Mouse (Mus musculus) lung, postnatal 25 days (tissue): ENCODE measurements around the gene Apbb2.

ENCODE experiments used
- DNase-seq: peaks from one replicate; pipeline ENCODE4 v3.0.0; 2022; ENCODE audit warnings: low spot score

Apbb2 gene

DNA sequence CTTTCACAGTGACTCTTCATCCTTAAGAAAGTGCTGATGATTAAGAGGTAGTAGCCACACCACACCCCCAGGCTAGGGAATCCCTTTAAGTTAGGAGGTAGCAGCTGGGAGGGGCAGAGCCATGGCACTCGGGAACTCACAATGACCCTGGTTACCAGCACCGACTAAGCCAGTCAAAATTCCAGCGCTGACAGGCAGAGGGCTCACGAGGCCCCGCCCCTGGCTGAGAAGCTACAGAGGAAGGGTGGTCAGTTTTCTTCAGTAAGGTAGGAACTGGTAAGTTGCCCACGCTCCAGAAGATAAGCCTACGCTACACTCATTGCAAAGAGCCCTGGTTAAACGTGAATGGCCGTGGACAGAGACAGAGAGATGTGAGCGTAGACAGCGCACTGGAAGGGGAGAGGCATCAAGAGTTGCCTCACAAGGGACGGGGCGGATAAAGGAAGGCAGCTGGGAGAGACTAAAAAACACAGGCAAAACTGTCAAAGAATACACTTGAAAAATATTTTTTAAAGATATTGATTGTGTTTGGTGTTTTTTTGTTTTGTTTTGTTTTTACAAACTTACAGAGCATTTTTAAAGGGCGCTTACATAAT, 100.1 kb downstream of the Apbb2 start:
- no peak for DNase-seq

DNA sequence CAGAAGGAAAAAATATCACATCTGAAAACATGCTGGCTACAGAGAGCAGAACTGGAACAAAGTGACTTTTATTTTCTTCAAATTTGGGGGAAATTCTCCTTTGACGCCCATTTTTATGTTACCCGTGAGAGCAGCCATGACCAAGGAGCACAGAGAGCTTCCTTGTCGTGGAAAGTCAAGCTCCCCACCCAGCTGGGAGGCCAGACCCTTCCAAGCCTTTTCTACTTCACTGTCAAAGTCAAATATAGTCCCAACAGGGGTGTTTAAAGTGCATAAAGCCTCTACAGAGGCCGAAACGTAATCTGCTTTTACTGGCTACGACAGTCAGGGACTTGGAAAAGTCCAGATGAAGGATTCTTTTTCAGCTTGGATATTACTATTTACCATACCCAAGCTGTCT, 101.1 kb downstream of the Apbb2 start:
- DNase-seq: no peak

DNA sequence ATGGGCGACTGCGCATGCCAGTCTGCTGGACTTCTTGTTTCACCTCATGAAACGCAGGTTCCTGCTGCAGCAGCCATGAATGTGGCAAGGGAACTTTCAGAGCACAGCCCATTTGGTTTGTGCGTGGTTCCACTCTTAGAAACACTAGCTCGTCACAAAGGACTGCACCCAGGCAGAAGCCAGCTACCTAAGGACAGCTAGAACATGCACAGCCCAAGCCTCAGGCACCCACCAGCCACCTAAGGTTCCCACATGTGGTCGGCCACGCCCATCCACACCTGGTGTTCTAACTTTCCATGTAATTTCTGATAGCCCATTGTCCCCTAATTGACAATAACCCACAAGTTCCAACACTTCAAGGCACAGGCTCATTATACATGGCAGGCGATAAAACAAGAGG, 102.3 kb downstream of the Apbb2 start:
- no peak for DNase-seq

DNA sequence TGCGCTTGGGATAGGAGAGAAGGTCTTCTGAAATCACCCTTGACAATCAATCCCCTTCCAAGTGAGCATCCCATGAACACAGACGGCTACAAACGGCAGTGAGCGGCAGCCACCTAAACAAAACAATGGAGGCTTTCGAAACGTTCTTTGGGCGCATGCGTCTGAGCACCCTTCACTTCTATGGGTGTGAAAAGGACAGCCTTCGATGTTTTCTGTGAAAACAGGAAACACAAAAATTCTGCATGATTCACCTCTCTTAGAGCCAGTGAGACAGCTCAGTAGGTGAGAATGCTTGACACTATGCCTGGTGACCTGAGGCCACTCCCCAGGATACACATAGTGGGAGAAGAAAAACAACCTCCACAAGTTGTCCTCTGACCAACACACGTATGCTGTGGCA, 103.3 kb downstream of the Apbb2 start:
- no peak for DNase-seq

DNA sequence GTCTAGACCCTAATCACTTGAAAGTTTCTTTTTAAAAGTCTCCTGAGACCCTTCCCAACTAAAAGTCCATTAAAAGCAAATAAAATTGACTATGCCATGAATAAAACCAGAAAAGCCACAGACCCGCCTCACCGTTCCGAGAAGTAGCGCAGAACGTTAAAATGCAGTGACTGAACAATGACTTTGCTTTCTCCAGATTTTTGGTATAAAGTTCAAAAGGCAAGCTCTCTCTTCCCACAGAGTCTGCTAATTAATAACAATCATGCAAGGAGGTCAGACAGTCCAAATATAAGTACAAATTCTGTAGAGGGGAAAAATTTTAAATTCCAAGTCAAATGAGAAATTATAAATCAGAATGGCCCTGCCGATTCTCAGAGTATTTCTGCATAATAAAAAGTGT, 103.9 kb downstream of the Apbb2 start:
- no peak for DNase-seq

DNA sequence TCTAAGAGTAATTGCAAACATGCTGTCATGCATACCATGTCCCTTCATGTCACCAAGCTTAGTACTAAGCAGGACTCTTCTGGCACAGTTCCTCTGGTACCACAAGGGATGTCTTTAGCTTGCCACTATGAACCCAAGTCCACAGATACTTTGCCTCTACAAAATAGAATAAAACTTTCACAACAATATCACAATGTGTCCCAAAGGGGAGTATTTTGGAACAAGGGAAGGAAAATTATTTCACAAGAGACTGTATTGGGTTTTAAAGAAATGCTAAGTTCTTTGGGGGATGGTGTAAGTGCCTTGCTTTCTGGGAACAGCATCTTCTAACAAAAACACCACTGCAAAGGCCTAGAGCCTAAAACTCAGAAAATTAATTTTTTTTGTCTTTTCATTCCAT, 105.2 kb downstream of the Apbb2 start:
- DNase-seq: no peak

DNA sequence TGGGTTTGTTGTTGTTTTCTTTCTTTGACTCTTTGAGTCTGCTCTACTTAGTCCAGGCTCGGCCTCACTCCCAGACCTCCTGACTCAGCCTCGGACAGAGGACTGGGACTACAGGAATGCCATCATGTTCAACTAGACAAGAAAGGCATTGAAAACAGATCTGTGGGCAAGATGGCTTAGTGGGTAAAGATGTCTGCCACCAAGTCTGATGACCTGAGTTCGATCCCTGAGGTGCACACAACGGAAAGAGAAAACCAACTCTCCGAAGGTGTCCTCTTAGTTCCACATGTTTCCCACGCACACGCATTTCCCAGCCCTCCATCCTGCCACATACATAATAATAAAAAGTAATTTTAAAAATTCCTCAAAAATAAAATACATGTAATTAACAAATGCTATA, 106.1 kb downstream of the Apbb2 start:
- no peak for DNase-seq

DNA sequence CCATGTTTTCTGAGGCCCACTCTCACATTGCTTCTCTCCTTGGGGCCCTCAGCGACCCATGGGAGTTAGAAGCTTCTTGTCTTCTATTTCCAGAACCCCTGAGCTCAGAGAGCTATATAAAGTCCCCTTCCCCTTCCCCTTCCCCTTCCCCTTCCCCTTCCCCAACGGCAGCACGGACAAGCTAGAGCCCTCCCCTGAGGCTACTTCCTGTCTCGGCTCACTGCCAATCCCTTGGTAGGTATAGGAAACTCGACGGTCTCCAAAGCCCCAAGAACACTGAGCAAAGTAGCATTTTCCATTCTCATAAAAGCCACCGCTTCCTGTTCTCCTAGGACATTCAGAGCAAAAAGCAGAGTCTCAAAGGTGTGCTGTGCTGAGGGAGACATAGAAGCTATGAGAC, 107.9 kb downstream of the Apbb2 start:
- no peak for DNase-seq

DNA sequence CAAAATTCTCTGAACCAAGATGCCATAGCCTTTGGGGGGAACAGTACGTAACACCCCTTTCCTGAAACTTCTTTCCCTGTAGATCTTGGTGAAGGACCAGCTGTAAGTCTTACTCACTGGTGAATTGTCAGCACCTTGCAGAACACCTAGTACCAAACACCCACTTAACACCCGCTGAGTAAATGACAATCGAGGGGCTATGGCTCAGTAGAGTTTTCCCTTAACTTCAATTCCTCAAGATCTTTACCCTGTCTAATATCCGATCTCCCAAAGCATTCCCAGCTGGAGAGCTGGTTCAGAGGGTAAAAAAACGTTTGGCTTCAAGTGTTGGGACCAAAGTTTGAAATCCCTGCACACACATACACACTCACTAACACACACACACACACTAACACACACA, 109.4 kb downstream of the Apbb2 start:
- no peak for DNase-seq

DNA sequence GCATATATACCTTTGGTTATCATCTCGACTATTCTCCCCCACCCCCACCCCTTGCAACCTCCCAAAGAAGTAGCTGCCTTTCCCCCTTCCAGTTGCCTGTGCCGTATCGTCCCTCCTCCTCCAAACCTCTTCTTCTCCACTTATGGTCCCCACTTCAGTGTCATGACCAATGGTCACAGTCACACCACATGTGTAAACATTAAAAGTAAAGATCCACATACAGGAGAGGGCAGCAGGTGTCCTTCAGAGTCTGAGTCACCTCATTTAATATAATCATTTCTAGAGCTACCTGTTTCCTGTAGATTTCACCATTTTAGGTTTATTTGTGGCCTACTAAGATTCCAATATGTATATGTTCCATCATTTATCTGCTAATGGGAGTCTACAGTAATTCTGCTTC, 113.0 kb downstream of the Apbb2 start:
- no peak for DNase-seq

DNA sequence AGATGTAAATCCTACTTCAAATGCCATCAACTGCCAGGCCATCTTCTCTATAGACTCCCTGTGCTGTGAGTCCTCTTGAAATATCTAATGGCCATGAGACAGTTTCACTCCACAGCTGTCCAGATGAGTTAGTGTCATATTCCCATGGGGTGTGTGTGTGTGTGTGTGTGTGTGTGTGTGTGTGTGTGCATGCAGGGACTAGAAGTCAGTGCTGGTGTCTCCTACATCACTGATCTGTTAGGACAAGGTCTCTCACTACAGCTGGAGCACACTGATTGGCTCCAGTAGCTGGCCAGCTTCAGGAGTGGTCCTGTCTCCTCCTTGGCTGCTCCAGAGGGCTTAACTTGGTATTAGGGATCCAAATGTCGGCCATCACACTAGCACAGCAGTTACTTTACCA, 113.5 kb downstream of the Apbb2 start:
- no peak for DNase-seq

DNA sequence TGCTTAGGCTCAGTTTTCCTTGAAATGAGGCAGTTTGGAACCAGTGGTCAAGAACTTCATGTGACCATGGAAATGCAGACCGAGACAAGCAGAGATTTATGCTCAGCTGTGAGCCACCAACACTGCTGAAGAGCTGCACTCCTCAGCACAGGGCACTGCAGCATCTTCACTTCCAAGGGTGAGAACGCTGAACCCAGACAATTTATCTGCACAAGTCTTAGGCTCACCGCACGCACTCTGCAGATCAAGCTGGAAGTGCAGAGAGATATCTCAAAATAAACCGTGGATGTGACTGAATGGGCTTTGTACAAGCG, 114.2 kb downstream of the Apbb2 start:
- DNase-seq: no peak

DNA sequence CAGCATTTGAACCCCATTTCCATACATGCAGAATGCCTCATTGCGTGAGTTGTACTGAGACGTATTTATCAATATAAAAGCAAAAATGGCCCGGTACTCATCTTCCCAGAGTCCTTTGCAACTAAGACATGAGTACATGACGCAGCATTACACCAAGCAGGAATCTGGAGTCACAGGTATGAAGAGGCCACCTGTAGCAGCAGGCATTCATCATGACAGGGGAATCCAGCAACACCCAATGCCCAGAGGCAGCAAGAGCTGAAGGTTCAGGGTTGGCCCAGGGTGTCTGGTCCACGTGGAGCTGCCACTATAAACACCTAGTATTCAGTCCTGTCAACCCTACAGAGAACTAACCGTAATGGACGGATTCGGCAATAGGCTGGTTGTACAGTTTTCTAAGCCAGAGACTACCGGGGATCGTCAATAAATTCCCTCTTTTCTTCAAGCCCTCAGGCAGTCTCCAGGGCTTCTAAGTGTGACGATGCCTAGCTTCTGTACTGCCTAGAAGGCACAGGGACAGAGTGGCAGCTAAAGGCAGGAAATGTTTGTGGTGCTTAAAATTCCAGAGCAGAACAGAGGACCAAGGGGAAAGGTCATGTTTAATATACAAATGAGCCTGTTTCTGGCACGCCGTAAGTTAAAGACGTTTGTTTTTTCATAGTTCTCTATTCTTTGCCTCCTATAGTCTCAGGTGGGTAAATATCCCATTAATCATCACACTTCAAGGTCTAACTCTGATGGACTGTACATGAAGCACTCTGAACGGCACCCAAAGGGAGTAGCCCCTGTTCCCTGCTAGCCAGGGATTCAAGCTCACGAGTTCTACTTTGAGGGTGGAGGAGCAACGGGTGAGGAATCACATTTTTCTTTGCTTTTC, 114.8 kb downstream of the Apbb2 start:
- peak; percentile 58 for DNase-seq

DNA sequence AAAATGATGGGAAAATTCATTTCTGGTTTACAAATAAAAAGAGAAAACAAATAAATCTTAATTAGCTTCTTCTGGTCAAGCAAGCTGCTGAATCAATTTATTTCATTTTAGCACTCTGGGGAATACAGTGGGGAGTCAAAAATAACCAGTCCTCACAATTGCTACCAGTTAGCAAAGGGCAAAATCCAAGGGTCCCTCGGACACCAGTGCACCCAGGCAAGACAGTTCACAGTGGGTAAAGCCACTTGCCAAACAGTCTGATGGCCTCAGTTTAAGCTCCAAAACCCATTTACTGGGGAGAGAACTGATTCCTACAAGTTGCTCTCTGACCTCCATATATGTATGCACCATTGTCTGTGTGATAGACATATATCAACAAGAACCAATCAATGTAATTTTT, 115.6 kb downstream of the Apbb2 start:
- no peak for DNase-seq

DNA sequence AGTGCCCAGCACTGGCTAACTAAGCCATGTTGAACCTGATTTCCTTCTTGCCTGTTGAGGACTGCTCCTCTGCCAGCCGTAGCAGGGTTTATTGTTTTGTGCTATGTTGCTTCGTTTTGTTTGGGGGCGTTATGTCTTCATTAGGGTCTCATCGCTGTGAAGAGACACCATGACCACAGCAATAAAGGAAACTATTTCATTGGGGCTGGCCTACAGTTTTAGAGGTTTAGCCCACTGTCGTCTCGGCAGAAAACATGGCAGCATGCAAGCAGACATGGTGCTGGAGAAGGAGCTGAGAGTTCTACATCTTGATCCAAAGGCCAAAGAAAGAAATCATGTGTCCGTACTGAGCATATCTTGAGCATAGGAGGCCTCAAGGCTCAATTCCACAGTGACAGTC, 119.0 kb downstream of the Apbb2 start:
- DNase-seq: no peak

DNA sequence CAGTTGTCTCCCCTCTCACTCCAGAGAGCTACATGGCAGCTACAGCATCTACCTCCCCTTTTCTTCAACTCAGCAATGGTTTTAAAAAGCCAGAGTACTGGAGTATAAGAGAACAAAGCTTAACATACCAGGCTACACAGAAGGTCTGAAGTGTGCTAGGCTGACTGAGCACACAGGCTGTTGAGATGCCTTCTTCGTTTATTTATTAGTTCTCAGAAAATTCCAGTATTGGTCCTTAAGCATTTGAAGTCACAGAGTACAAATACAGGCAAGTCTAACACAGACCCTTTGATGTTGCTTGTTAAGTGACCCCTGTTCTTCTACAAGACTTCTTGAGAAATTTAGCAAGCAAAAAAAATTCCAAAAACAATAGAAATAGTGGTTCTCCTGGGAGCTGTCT, 120.4 kb downstream of the Apbb2 start:
- no peak for DNase-seq

DNA sequence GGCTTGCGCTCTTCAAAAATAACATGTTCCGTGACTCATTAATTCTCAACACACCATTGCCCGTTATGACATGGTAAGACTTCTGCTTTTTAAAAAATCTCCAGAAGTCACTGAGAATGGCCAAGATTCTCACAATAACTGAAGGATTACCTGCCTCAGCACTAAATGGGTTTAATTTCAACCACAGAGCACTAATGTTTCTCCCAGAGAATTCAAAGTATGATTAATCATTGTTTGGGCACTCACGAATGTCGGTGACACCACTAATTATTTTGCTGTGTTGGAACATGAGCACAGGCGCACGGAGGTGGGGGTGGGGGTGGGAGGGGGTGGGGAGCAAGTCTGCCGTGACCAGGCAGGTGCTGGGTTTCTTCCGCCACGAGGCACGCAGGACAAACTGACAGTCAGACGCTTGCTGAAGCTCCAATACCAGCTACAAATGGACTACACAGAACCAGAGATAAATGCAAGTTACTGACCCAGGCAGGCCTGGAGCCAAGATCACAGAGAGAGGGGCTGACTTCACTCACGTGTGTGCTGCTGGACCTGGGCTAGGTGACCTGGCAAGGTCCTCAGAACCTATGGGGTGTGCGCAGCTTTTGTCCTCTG, 121.0 kb downstream of the Apbb2 start:
- DNase-seq: no peak

DNA sequence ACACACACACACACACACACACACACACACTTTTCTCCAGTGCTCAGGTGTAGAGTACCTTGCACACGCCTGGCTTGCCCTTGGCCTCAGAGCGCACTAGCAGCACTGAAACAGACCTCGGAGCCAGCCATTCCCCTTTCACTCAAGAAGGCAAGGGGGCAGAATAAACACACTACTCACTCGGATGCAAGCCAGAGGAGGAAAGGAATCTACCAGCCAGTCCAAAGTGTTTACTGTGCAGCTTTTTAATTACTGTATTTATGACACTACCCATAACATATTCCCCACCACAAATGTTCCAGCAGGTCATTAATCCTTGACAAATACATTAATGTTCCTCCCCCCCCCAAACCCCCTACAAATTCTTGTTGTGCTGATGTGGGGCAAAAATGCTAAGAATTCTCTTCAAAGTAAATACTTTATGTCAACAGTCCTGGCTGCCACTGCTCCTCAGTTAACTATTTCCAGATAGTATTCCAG, 121.7 kb downstream of the Apbb2 start:
- DNase-seq: peak; percentile 39

DNA sequence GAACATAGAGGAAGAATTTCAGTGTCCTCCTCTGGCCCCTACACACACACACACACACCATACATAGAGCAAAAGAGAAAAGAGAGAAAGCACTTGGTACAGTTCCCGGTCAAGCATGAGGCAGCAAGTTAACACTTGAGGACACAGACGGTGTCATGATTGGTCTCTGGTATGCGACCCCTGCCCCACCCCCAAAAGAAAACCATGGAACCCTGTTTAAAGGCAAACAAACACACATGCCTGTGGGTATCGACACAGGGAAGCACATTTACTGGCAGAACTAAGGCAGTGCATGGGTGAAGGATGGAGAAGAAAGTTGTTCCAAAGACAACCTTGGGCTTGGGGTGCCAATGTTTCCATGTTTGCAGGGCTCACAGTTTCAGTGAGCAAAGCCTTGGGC, 123.9 kb downstream of the Apbb2 start:
- DNase-seq: no peak

DNA sequence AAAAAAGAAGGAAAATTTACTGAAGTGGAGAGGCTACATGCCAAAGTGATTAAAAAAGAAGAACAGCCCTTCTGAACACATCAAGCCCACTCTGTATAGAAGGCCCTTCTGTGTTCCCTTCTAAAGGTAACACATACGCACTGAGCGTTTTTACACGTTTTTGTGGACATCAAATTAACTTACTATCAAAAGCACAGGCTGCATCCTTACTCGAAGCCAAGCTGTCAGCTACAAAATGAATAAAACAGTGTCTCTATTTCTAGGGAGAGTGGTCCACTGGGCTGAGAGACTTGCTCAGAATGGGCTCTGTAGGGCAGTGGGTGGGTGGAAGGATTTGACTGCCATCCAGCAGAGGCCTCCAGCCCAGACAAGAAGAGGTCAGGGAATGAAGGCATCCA, 126.0 kb downstream of the Apbb2 start:
- no peak for DNase-seq

DNA sequence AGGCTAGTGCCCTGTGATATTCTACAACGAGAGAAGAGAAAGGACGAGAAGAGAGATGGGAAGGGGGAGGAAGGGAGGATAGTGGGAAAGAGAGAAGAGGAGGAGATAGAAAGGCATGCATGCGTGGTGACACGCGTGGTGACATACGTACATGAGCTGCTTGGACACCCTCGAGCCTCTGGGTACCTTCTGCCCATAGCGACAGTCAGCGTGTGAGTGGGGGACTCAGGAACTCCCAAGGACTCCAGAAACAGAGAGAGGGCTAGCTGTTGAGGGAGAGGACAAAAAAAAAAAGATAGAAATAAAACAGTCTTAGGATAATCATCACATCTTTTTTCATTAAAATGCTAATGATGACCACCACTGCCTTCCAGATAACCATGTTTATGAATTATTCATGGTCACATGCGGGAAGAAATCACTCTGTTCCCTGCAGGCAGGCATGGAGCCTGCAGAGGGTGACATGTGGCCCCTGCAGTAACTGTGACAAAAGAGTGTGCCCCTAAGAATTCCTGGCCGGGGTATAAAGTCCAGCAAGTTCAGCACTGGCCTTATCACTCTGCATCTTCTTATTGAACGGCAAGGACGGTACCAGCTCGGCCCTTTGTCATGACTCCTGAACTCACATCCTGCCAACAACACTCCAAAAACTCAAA, 126.5 kb downstream of the Apbb2 start:
- DNase-seq: no peak

DNA sequence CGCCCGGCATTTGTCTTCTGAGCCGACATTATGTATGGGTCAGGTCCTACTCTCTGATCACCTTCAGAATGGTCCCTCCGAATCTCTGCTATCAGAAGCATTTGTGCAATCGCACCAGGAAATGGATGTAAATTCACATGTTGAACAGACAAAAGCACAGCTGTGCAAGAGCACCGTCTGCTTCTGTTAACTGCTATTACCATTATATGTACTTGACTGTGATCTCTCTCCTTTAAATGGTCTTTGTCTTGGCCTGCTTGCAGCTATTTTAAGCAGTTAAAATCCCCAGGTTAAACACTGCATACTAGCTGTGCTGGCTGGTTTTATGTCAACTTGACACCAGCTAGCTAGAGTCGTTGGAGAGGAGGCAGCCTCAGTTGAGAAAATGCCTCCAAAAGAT, 132.6 kb downstream of the Apbb2 start:
- no peak for DNase-seq

DNA sequence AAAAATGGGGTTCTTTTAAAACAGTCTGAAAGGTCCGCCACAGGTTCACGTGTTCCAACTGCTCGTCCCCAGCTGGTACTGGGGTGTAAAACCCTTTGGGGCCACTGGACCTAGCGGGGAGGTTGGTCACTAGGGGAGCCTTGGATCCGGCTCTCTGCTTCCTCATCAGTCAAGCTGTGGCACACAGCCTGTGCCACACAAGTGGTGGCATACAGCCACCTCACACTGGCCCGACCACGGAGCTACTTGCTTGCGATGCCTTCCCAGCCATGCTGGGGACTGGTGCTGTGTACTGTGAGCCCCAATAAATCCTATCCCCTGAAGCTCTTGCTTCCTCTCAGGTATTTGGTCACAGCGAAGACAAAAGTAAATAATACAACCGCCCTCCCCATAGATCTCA, 142.3 kb downstream of the Apbb2 start:
- no peak for DNase-seq
